Mouse (Mus musculus) bone marrow macrophage, adult 2 months (primary cell): ENCODE measurements around the gene Olfm2. TPM values are rescaled to one million over a fixed set of nuclear protein-coding genes. Genes with fewer than 3 reads are reported as not detected.
"Not testable (repeated sequence)": the region's sequence is repeated elsewhere in the genome, so short reads cannot be mapped to it uniquely, and the experiment has no call there.

ENCODE experiments used
- H3K27ac ChIP-seq: 2 replicates; pipeline ENCODE4 v1.5.1; 2012; ENCODE audit warnings: low read depth, low read length; ENCODE audit not compliant: insufficient read depth
- H3K4me1 ChIP-seq: 2 replicates; pipeline ENCODE4 v1.6.1; 2012; ENCODE audit warnings: low read length; ENCODE audit not compliant: control insufficient read depth, insufficient read depth
- H3K4me3 ChIP-seq: 2 replicates; pipeline ENCODE4 v1.5.1; 2012; ENCODE audit warnings: mild to moderate bottlenecking, low read length, moderate library complexity; ENCODE audit not compliant: insufficient read depth
- CTCF ChIP-seq: IDR thresholded peaks from 2 replicates; pipeline ENCODE4 v1.5.1; 2012; ENCODE audit warnings: low read depth, mild to moderate bottlenecking, low read length, moderate library complexity
- POLR2A ChIP-seq: IDR thresholded peaks from 2 replicates; pipeline ENCODE4 v1.6.1; 2012; ENCODE audit warnings: mild to moderate bottlenecking, low read depth, low read length, borderline replicate concordance
- polyA plus RNA-seq: library from polyadenylated mRNA; stranded (reverse); fragments of >200 nt; gene quantifications from 2 replicates; pipeline ENCODE4 v1.2.4, GENCODE M21; 2012; ENCODE audit not compliant: missing spikeins, insufficient read depth, insufficient read length

Olfm2 gene
- polyA plus RNA-seq, 1 experiment = not detected

DNA sequence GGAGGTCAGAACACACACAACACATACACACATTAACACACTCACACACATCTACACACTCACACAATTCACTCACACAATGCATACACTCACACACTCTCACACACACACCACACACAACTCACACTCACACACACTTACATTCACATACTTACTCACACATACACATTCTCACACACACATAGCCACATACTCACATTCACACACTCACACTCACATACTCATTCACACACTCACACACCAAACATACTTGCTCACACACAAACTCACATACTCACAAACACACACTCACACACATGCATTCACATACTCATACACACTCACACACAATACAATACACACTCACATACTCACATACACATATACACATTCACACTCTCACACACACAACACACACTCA is 40.7 kb downstream of the Olfm2 start:
- Histone ChIP-seq H3K27ac (no peak overlapping the region), H3K4me3 (no peak overlapping the region), H3K4me1 (no peaks in the 10 kb centered on the region)
- TF ChIP-seq POLR2A = no peak
- no peak for TF ChIP-seq CTCF

DNA sequence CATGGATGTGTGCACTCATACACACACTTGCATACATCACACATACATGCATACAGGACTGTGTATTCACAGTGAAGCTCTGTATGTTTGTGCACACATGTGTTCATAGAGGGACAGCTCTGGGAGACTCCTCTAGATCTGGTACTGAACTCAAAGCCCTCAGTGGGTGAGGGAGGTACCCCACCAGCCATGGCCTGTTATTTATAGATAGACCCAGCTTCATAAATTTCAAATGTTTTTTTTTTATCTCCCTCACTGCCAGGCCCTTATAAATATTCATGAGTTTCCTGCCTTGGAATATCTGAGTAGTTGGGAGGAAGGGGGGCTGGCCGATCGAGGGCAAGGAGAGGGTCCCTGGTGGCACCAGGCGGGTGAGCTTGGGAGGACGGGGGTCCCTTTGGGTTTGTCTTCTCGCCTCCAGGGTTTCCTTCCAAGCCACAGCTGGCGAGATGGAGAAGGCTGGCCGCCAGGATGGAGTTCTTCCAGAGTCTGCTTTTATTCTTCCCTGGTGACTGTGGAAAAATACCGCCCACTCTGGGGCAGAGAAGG is 42.2 kb downstream of the Olfm2 start:
- Histone ChIP-seq H3K4me3 (no peak overlapping the region), H3K4me1 (peaks cover 1% of the 10 kb centered on the region), H3K27ac (no peak overlapping the region)
- TF ChIP-seq POLR2A = no peak
- TF ChIP-seq CTCF = no peak

DNA sequence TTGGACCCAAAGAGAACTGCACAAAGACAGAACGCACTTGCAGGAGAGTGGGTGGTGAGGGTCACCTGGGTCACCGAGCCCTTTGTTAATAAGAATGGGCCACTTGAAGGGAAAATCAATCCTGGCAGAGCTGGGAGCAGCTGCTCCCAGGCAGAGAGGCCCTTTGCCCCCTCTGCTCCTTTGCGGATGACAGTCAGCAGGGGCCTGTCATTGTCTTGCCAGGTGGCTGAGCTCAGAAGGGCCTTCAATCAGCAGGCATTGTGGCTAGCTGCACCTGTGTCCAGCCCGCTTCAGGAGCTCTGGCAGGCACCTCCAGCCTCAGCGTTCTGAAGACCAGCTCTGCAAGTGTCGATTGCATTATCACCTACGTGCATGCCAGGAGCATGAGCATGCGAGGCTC is 48.7 kb downstream of the Olfm2 start:
- TF ChIP-seq POLR2A = no peak
- no peak for TF ChIP-seq CTCF
- peaks cover 15% of the 10 kb centered on the region for H3K4me1 ChIP-seq
- no peak overlapping the region for H3K27ac ChIP-seq
- H3K4me3 ChIP-seq = no peak overlapping the region

DNA sequence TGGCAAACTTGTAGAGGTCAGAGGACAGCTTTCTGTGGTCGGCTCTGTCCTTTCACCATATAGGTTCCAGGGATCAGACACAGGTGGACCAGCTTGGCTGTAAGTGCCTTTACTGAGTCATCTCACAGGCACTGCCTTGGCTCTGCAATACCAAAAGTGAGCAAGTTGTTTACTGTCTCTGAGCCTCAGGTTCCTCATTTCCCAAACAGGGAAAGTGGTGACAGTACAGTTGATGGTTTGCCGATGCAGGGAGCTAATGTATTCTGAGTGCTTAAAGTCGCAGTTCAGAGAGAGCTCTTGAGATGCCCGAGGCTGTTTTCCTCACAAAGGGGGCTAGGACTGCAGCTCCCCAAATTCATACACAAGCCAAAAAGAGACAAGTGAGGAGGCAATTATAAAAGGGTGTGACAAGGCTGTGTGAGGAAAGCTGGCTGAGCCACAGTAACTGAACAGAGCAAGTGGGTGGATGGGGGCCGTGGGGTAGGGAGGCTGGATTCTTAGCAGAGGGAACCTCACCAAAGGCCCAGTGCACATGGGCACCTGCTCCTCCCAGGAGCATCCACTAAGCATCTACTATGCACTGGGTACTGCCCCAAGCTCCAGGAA is 49.9 kb downstream of the Olfm2 start:
- H3K27ac ChIP-seq = no peak overlapping the region
- H3K4me3 ChIP-seq = no peak overlapping the region
- TF ChIP-seq CTCF (no peak), POLR2A (no peak)
- H3K4me1 ChIP-seq = peaks cover 17% of the 10 kb centered on the region

DNA sequence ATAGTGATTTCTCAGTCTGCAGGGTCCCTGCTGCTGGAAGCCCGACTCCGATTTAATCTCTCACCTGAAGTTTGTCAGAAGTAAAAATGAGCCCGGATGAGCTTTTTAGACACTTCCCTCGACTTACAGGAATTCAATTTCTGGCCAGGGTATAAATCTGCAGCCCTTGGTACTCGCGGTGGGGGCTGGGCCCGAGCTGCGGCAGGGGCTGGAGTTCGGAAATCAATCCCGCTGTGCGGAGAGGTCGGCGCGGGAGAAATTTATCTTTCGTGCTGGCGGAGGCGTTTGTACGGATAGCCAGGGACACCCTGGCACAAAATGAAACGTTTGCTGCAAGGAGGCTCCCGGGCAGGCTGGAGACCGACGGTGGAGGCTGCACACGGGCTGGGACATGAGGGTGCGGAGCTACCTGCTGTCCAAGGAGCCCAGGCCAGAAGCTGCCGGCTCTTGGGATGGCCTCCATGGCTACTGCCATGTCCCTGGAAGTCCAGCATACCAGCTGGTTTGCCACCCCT is 51.4 kb downstream of the Olfm2 start:
- Histone ChIP-seq H3K27ac (no peak overlapping the region), H3K4me3 (no peak overlapping the region), H3K4me1 (peaks cover 24% of the 10 kb centered on the region)
- no peak for TF ChIP-seq CTCF
- TF ChIP-seq POLR2A = no peak

DNA sequence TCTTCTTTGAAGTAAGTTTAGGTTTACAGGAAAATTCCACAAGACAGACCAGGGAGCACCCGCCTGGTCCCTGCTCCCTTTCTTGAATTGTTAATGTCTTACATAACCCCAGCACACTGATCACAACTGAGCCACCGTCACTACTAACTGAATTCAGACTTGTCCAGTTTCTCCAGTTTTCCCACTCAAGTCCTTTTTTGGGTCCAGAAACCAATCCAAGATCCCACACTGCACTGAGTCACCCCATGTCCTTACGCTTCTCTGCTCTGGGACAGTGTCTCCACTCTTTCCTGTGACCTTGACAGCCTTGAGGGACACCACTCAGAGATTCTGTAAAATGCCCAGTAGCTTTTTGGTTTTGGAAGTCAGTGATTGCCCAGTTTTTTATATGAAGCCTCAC is 53.3 kb downstream of the Olfm2 start:
- Histone ChIP-seq H3K27ac (no peak overlapping the region), H3K4me1 (peaks cover 25% of the 10 kb centered on the region), H3K4me3 (no peak overlapping the region)
- no peak for TF ChIP-seq CTCF
- no peak for TF ChIP-seq POLR2A

DNA sequence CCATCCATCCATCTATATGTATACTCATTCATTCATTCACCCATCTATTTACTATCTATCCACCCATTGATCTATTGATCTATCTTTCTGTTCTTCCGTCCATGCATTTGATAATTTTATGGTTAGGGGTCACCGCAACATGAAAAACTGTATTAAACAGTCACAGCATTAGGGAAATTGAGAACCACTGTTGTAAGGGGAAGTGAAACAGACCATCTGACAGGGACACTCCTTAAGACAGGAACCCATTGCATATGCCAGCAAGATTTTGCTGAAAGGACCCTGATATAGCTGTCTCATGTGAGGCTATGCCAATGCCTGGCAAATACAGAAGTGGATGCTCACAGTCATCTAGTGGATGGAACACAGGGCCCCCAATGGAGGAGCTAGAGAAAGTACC is 55.7 kb downstream of the Olfm2 start:
- H3K4me1 ChIP-seq = peaks cover 14% of the 10 kb centered on the region
- H3K4me3 ChIP-seq, H3K27ac ChIP-seq: not testable (repeated sequence)

DNA sequence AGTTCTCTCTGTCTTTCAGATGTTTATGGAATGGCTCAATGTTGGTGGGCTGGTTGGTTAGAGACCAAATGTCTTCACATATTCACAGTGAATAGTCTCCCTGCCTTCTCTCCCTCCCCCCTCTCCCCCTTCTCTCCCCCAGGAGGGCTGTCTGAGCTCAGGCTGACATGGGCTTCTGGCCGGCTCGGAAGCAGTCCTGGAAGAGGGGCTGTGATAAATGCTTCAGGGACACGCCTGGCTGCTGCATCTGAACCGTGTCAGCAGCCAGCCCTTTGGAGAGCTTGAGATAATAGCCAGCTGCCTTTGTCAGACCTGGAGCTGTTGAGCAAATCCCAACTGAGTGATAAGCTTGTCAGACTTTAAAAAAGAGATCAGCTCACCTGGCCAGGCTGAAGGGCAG is 56.2 kb downstream of the Olfm2 start:
- TF ChIP-seq POLR2A (no peak), CTCF (no peak)
- Histone ChIP-seq H3K4me1 (peaks cover 14% of the 10 kb centered on the region), H3K4me3 (no peak overlapping the region), H3K27ac (no peak overlapping the region)

DNA sequence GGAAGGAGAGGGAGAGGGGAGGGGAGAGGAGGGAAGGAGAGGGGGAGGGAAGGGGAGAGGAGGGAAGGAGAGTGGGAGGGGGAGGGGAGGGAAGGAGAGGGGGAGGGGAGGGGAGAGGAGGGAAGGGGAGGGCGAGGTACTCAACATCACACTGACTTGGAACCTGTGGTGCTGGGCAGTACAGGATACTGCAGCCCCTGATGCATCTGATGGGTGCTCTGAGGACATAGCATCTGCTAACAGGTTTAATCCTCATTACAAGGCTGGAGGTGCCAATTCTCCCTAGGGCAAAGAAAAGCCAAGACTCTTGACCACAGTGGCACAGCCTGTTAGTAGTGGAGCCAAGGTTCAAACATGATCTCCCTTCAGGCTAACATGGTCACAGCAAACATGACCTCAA is 56.7 kb downstream of the Olfm2 start:
- no peak overlapping the region for H3K4me3 ChIP-seq
- H3K27ac ChIP-seq = no peak overlapping the region
- TF ChIP-seq POLR2A (no peak), CTCF (no peak)
- H3K4me1 ChIP-seq = peaks cover 14% of the 10 kb centered on the region

DNA sequence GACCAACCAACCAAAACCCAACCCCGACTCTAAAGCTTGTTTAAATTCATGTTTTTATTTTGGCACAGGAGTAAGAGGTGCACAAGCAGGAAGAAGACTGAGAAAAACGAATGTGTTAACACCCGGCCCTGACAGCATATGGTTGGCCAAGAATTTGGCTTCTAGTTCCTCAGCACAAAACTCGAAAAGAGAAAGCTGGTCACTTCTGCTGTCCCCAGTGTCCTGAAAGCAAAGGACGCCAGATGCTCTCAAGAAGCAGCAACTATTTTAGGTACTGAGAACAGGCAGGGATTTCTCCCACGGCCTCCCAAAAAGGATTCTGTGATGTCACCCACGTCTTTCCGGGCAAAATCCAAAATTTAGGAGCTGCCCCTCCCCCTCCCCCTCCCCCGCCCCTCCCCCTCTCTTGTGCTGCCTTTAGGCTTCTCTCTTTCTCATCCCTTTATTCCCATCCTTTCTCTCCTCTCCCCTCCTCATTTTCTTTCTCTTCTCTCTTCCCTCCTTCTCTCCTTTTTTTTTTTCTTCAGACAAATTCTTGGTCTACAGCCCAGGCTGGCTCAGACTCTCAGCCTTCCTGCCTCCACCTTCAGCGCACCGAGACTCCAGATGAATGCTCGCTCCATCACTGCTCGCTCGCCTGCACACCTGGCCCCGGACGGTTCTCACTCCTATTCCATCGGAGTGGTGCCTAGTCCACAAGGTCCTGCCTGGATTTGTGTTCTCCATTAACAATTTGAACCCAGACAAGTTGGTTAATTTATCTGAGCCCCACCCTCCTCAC is 60.9 kb downstream of the Olfm2 start:
- Histone ChIP-seq H3K27ac (no peak overlapping the region), H3K4me1 (peaks cover 9% of the 10 kb centered on the region), H3K4me3 (no peak overlapping the region)
- no peak for TF ChIP-seq POLR2A
- TF ChIP-seq CTCF = no peak
